Mouse (Mus musculus): ENCODE measurements around the gene Zfp874b. TPM values are rescaled to one million over a fixed set of nuclear protein-coding genes. Genes with fewer than 3 reads are reported as not detected.
"Not testable (repeated sequence)": the region's sequence is repeated elsewhere in the genome, so short reads cannot be mapped to it uniquely, and the experiment has no call there.

The Zfp874b gene
- polyA plus RNA-seq, 1 experiment from 2014 or later, result 2.3 TPM

DNA sequence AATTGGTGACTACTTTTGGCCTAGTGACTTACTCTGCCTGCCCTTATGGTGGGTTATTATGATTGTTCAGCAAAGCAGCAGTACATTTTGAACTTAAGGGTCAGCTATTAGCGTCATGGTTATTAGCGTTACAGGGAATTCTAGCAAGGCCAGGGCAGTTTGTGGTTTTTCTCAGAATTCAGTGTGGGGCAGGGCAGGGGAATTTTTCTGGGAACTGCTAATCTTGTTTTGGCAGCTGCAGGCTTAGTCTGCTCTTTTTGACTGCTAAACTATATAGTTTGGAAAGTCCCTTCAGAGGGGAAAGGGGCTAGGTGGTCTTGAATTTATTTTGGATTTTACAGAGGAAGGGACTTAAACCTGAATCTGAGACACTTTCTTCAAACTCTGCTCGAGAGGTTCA lies 14.8 kb downstream of the Zfp874b start:
- H3K9me3 ChIP-seq (ENCODE audit: control insufficient read depth, low read length), result no peaks in the 10 kb centered on the region
- no peak for ATAC-seq (ENCODE audit: low FRiP score, low TSS enrichment)
- no peak overlapping the region for H3K9ac ChIP-seq (ENCODE audit: low read depth, low read length)
- peaks cover 7% of the 10 kb centered on the region; the same call in 1 of the 2 replicates for H3K36me3 ChIP-seq (ENCODE audit: control insufficient read depth, insufficient read depth, low read length)
- 95% methylated on average over 3 of the region's 3 CpGs for WGBS
- no peaks in the 10 kb centered on the region for H3K4me1 ChIP-seq (ENCODE audit: control insufficient read depth, insufficient read depth, low read length)
- H3K27ac ChIP-seq (ENCODE audit: low read depth, low read length), result no peak overlapping the region
- no peak overlapping the region for H3K4me2 ChIP-seq (replicated peaks; ENCODE audit: low read depth, low read length)
- no peak overlapping the region for H3K4me3 ChIP-seq (ENCODE audit: low read length)
- no peaks in the 10 kb centered on the region for H3K27me3 ChIP-seq (ENCODE audit: control insufficient read depth, insufficient read depth, low read length)

DNA sequence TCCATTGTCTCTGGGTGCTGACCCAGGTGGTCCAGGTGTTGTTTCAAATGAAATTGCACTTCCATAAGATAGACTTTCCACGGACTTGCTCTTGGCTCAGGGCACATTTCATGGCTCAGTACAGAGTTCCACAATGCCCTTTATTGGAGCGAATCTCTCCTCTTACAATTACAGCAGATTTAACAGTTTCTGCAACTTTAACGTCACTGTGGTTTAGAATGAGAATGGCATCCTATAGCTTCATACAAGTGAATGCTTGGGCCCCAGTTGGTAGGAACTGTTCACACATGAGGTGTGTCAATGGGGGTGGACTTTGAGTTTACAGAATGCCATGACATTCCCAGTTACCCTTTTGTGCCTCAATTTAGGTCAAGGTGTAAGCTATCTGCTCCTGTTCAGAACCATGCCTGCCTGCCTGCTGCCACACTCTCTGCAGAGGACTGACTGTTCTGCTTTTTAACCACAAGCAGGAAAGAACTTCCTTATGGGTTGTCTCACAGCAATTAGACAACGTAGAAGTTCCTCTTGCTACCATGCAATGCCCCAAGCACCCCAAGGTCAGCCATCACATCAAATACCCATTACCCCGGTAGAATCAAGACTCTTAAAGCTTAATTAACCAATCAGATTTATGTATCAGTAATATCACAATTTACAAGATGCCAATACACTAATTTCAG lies 20.4 kb downstream of the Zfp874b start:
- not testable (repeated sequence) for ATAC-seq (ENCODE audit: low FRiP score, low TSS enrichment); H3K36me3 ChIP-seq (ENCODE audit: control insufficient read depth, insufficient read depth, low read length); H3K9me3 ChIP-seq (ENCODE audit: control insufficient read depth, low read length); H3K27ac ChIP-seq (ENCODE audit: low read depth, low read length); H3K9ac ChIP-seq (ENCODE audit: low read depth, low read length); H3K4me1 ChIP-seq (ENCODE audit: control insufficient read depth, insufficient read depth, low read length); H3K27me3 ChIP-seq (ENCODE audit: control insufficient read depth, insufficient read depth, low read length); H3K4me2 ChIP-seq (replicated peaks; ENCODE audit: low read depth, low read length); H3K4me3 ChIP-seq (ENCODE audit: low read length)
- 95% methylated on average over 3 of the region's 5 CpGs for WGBS

DNA sequence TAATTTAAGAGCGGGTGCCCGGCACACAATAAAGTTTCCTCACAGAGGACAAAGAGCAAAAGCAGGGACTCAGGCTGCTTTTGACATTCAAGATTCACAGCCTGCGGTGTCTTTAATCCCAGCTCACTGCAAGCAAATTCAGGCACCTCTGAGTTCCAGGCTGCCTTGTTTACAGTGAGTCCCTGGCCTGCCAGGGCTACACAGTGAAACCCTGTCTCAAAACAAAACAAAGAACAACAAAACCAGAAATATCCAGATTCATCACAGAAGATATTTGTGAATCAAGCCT lies 32.1 kb downstream of the Zfp874b start:
- H3K4me3 ChIP-seq (ENCODE audit: low read length), result peak overlapping the region; percentile 59
- WGBS, result 9% methylated on average over 3 of the region's 3 CpGs
- H3K9ac ChIP-seq (ENCODE audit: low read depth, low read length), result peak overlapping the region; percentile 9; the same call in 1 of the 2 replicates
- H3K36me3 ChIP-seq (ENCODE audit: control insufficient read depth, insufficient read depth, low read length), result no peaks in the 10 kb centered on the region; the same call in 1 of the 2 replicates
- H3K9me3 ChIP-seq (ENCODE audit: control insufficient read depth, low read length), result no peaks in the 10 kb centered on the region
- no peaks in the 10 kb centered on the region for H3K27me3 ChIP-seq (ENCODE audit: control insufficient read depth, insufficient read depth, low read length)
- H3K27ac ChIP-seq (ENCODE audit: low read depth, low read length), result no peak overlapping the region
- H3K4me2 ChIP-seq (replicated peaks; ENCODE audit: low read depth, low read length), result peak overlapping the region; percentile 66
- ATAC-seq (ENCODE audit: low FRiP score, low TSS enrichment), result 0 out of 2 replicates have a peak, but pooled peaks have one; percentile 16
- H3K4me1 ChIP-seq (ENCODE audit: control insufficient read depth, insufficient read depth, low read length), result no peaks in the 10 kb centered on the region

GRCm38 (mm10) chr13:67451172-67452020 lies 32.7 kb downstream of the Zfp874b start, which contains the start of gene Zfp874a:
Gene Zfp874a (minus strand): TSS chr13:67451624.
- under 1% methylated on average over 20 of the region's 20 CpGs for WGBS
- Histone ChIP-seq H3K9ac (ENCODE audit: low read depth, low read length) (peak within 1 kb of the TSS; percentile 60), H3K4me3 (ENCODE audit: low read length) (peak within 1 kb of the TSS; percentile 59), H3K9me3 (ENCODE audit: control insufficient read depth, low read length) (no peaks in the 10 kb centered on the region), H3K27me3 (ENCODE audit: control insufficient read depth, insufficient read depth, low read length) (no peaks in the 10 kb centered on the region), H3K4me2 (replicated peaks; ENCODE audit: low read depth, low read length) (peak within 1 kb of the TSS; percentile 66), H3K36me3 (ENCODE audit: control insufficient read depth, insufficient read depth, low read length) (peaks cover 2% of the 10 kb centered on the region), H3K27ac (ENCODE audit: low read depth, low read length) (no peak within 1 kb of the TSS), H3K4me1 (ENCODE audit: control insufficient read depth, insufficient read depth, low read length) (no peaks in the 10 kb centered on the region)
- peak; percentile 98 for ATAC-seq (ENCODE audit: low FRiP score, low TSS enrichment)

- H3K9ac ChIP-seq (ENCODE audit: low read depth, low read length); H3K4me1 ChIP-seq (ENCODE audit: control insufficient read depth, insufficient read depth, low read length); H3K27ac ChIP-seq (ENCODE audit: low read depth, low read length); H3K4me3 ChIP-seq (ENCODE audit: low read length); H3K27me3 ChIP-seq (ENCODE audit: control insufficient read depth, insufficient read depth, low read length); H3K4me2 ChIP-seq (replicated peaks; ENCODE audit: low read depth, low read length); ATAC-seq (ENCODE audit: low FRiP score, low TSS enrichment); H3K36me3 ChIP-seq (ENCODE audit: control insufficient read depth, insufficient read depth, low read length); H3K9me3 ChIP-seq (ENCODE audit: control insufficient read depth, low read length): not testable (repeated sequence)
- WGBS, result 100% methylated on average over 1 of the region's 3 CpGs
Measured at GRCm38 (mm10) chr13:67437095-67437494, 47.0 kb downstream of the Zfp874b start.

DNA sequence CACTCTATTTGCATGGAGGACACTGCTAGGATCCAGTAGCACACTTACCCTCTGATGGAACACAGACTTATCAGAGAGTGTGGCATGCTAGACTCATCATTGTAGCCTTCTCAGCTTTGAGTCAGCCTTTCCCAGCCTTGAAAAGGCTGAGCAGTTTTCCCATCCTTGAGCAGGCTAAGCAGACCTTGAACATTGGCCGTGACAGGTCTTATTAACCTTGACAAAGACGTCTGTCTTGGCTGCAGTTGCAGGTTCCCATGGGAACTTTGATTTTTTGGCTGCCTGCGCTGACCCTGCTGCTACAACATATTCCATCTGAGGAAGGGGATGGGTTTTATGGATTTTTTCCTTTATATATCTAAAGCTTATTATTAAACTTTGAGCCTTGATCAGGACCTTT lies 55.9 kb downstream of the Zfp874b start:
- H3K4me2 ChIP-seq (replicated peaks; ENCODE audit: low read depth, low read length), result no peak overlapping the region
- H3K27me3 ChIP-seq (ENCODE audit: control insufficient read depth, insufficient read depth, low read length), result no peaks in the 10 kb centered on the region
- 76% methylated on average over 3 of the region's 3 CpGs for WGBS
- no peak for ATAC-seq (ENCODE audit: low FRiP score, low TSS enrichment)
- no peaks in the 10 kb centered on the region for H3K36me3 ChIP-seq (ENCODE audit: control insufficient read depth, insufficient read depth, low read length)
- no peaks in the 10 kb centered on the region for H3K9me3 ChIP-seq (ENCODE audit: control insufficient read depth, low read length)
- no peaks in the 10 kb centered on the region for H3K4me1 ChIP-seq (ENCODE audit: control insufficient read depth, insufficient read depth, low read length)
- H3K27ac ChIP-seq (ENCODE audit: low read depth, low read length), result no peak overlapping the region
- no peak overlapping the region for H3K9ac ChIP-seq (ENCODE audit: low read depth, low read length)
- H3K4me3 ChIP-seq (ENCODE audit: low read length), result no peak overlapping the region

DNA sequence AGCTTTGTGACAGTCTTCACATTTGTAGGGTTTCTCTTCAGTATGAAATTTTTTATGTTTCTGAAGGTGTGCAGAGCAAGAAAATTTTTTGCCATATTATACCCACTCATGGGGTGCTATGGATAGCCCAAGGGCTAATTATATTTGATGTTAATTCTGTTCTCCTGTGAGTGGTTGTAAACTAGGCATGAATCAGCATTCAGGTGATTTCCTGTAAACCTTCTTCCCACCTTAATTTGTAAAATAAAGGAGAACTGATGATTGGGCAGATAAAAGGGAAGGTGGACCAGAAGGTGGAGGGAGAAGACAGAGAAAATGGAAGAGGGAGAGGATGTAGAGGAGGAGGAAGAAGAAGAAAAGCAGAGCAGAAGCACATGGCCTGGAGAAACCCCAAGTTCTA lies 58.4 kb downstream of the Zfp874b start:
- ATAC-seq (ENCODE audit: low FRiP score, low TSS enrichment), result not testable (repeated sequence)

DNA sequence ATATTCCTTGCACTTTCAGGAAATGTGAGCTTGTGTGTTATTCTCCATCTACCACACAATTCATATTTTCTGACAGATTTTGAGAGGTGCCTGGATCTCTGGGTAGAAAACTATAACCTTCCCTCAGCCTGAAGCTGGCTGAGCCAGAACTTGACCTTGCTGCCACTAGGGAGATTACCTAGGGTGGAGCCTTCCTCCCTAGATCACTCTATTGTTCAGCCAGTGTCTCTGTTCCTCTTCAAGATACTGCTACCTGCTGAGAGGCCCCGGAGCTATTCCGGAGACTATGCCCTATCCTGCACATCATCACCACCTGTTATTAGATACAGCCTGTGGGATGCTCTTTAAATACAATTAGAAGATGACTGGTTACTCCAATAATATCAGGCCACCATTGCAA lies 61.5 kb downstream of the Zfp874b start:
- H3K4me3 ChIP-seq (ENCODE audit: low read length); H3K4me2 ChIP-seq (replicated peaks; ENCODE audit: low read depth, low read length); H3K4me1 ChIP-seq (ENCODE audit: control insufficient read depth, insufficient read depth, low read length); H3K27ac ChIP-seq (ENCODE audit: low read depth, low read length); H3K9ac ChIP-seq (ENCODE audit: low read depth, low read length); ATAC-seq (ENCODE audit: low FRiP score, low TSS enrichment); H3K9me3 ChIP-seq (ENCODE audit: control insufficient read depth, low read length); H3K27me3 ChIP-seq (ENCODE audit: control insufficient read depth, insufficient read depth, low read length); H3K36me3 ChIP-seq (ENCODE audit: control insufficient read depth, insufficient read depth, low read length): not testable (repeated sequence)
- WGBS, result 86% methylated on average over 2 of the region's 2 CpGs

More for the DNA sequence above, 58.4 kb downstream of the Zfp874b start:
- not testable (repeated sequence) for H3K9ac ChIP-seq (ENCODE audit: low read depth, low read length); H3K4me1 ChIP-seq (ENCODE audit: control insufficient read depth, insufficient read depth, low read length); H3K36me3 ChIP-seq (ENCODE audit: control insufficient read depth, insufficient read depth, low read length); H3K4me2 ChIP-seq (replicated peaks; ENCODE audit: low read depth, low read length); H3K4me3 ChIP-seq (ENCODE audit: low read length); H3K27me3 ChIP-seq (ENCODE audit: control insufficient read depth, insufficient read depth, low read length); H3K27ac ChIP-seq (ENCODE audit: low read depth, low read length); H3K9me3 ChIP-seq (ENCODE audit: control insufficient read depth, low read length)

Measured in kidney, embryonic 14.5 days (tissue).